Mouse (Mus musculus) kidney, postnatal 36 days (tissue): ENCODE measurements around the gene D7Ertd443e.

Source experiments
- DNase-seq, 2 experiments: peaks; one replicate each; pipeline ENCODE4 v3.0.0; 2021 to 2022; ENCODE audit warnings: mixed read lengths in 2 of 2

D7Ertd443e gene

GRCm38 (mm10) chr7:134287570-134288222, 97.8 kb downstream of the D7Ertd443e start:
- peak; percentile 38 to 46 for DNase-seq

- no peak for DNase-seq
Measured at GRCm38 (mm10) chr7:134272956-134273355, 112.5 kb downstream of the D7Ertd443e start.

- DNase-seq, result no peak
Measured at GRCm38 (mm10) chr7:134272421-134272820, 113.0 kb downstream of the D7Ertd443e start.

GRCm38 (mm10) chr7:134265783-134266182, 119.7 kb downstream of the D7Ertd443e start:
- no peak for DNase-seq

- DNase-seq, result peak; percentile 62 to 87
Measured at GRCm38 (mm10) chr7:134263146-134263906, 122.1 kb downstream of the D7Ertd443e start.

- DNase-seq, result peak; percentile 54 to 71
Measured at GRCm38 (mm10) chr7:134261003-134261701, 124.3 kb downstream of the D7Ertd443e start.

GRCm38 (mm10) chr7:134250273-134250870, 135.1 kb downstream of the D7Ertd443e start:
- no peak for DNase-seq

GRCm38 (mm10) chr7:134248041-134248440, 137.4 kb downstream of the D7Ertd443e start:
- no peak for DNase-seq

GRCm38 (mm10) chr7:134246624-134247023, 138.8 kb downstream of the D7Ertd443e start:
- no peak for DNase-seq

- peak; percentile 26 to 38 for DNase-seq
Measured at GRCm38 (mm10) chr7:134242773-134243172, 142.7 kb downstream of the D7Ertd443e start.

- peak in 1 of 2 experiments; percentile 10 for DNase-seq
Measured at GRCm38 (mm10) chr7:134241212-134241611, 144.2 kb downstream of the D7Ertd443e start.

GRCm38 (mm10) chr7:134240579-134240978, 144.9 kb downstream of the D7Ertd443e start:
- no peak for DNase-seq

- no peak for DNase-seq
Measured at GRCm38 (mm10) chr7:134238863-134239262, 146.6 kb downstream of the D7Ertd443e start.

GRCm38 (mm10) chr7:134237356-134237755, 148.1 kb downstream of the D7Ertd443e start:
- DNase-seq, result no peak

- DNase-seq, result no peak
Measured at GRCm38 (mm10) chr7:134236727-134237126, 148.7 kb downstream of the D7Ertd443e start.

- no peak for DNase-seq
Measured at GRCm38 (mm10) chr7:134235552-134235951, 149.9 kb downstream of the D7Ertd443e start.

- DNase-seq, result no peak
Measured at GRCm38 (mm10) chr7:134231378-134232346, 153.8 kb downstream of the D7Ertd443e start, which contains the start of gene Adam12. Adam12 (minus strand) TSS chr7:134232146.

- DNase-seq, result no peak
Measured at GRCm38 (mm10) chr7:134230708-134231107, 154.8 kb downstream of the D7Ertd443e start.

- peak in 1 of 2 experiments; percentile 10 for DNase-seq
Measured at GRCm38 (mm10) chr7:134229899-134230298, 155.6 kb downstream of the D7Ertd443e start.

- peak; percentile 43 to 54 for DNase-seq
Measured at GRCm38 (mm10) chr7:134227773-134228455, 157.5 kb downstream of the D7Ertd443e start.

- DNase-seq, result no peak
Measured at GRCm38 (mm10) chr7:134227101-134227500, 158.4 kb downstream of the D7Ertd443e start.
